Mouse (Mus musculus) megakaryocyte, embryonic 14.5 days (primary cell): ENCODE measurements around the gene Rpl23.

Experiments
- FLI1 ChIP-seq: IDR thresholded peaks from 2 replicates; pipeline ENCODE4 v1.6.1; 2012; ENCODE audit warnings: low read length, inconsistent platforms, mixed read lengths
- GATA1 ChIP-seq: IDR thresholded peaks from 3 replicates; pipeline ENCODE4 v1.6.1; 2012; ENCODE audit warnings: mixed read lengths, low read length, inconsistent platforms, borderline replicate concordance

DNA sequence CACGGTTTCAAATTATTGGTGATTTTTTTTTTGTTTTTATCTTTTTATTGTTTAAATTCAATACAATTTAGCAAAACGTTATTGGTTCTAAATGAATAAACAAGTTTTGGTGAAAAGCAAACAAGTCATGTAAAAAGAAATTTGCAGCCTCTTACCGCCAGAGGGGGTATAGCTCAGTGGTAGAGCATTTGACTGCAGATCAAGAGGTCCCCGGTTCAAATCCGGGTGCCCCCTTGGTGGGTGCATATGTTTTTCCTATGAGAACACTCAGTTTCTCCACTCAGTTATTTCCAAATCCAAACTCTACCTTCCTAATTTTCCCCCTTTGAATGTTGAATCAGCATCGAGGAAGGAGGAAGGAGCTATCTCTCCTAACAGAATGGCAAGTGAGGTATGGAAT, 14.7 kb upstream of the Rpl23 start:
- no peak for TF ChIP-seq GATA1
- TF ChIP-seq FLI1: no peak
